ENCODE assay signal across 8 mouse cellular contexts in the genomic region with DNA sequence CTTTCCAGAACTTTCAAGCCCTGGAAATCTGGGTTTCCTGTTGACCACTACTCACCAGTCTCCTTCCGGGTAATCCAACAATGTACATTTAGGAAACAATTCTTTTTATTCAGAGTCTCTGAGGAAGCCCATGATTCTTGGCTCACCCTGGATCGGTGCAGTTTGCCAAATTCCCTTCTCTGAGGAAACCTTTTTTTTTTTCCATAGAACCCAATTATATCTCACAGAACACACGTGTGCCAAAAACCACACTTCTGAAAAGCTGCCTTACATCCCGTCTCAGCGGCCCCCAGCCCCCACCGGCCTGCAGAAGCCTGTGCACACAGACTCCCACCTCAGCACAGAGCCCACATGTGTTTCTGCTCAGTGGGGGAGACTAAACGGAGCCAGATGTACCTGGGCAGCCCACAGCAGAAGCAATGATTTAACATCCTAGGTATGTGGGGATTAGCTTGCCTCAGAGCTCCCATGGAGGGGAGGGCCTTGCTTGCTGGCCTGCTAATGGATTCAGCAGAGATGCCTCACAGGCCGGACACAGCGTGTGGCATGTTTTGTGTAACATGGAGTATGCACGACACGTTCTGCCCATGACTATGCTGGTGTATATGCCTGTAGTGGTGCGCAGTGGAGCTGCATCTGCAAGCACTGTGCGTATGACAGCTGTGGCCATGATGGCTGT.
A peak's percentile ranks its signal among the peaks of the same experiment; 100 is the strongest.
DNase-seq lines count a peak whose midpoint lies in the region; ATAC-seq lines count a peak whose summit lies in the region.

No protein-coding gene starts in this region.

- peak overlapping the region; percentile 75 for H3K27ac ChIP-seq in forebrain, embryonic 10.5 days
- no peak overlapping the region for H3K27ac ChIP-seq in forebrain, embryonic 12.5 days
- peak overlapping the region; percentile 81 for H3K27ac ChIP-seq in embryonic facial prominence, embryonic 11.5 days (replicated peaks; ENCODE audit: low read depth, low read length)
- peak overlapping the region; percentile 97 for H3K27ac ChIP-seq in limb, embryonic 13.5 days

- intact Hi-C loops in heart, postnatal 14 days (cut with DNase I) = loop anchor here (10.0 kb wide), 1 partner anchor 396 kb away; no protein-coding TSS in a partner anchor

- no peak overlapping the region for H3K4me2 ChIP-seq in forebrain, embryonic 12.5 days
- H3K4me2 ChIP-seq in embryonic facial prominence, embryonic 11.5 days (ENCODE audit: low read depth, low read length) = no peak overlapping the region
- peak overlapping the region; percentile 14; the same call in 1 of the 2 replicates for H3K4me2 ChIP-seq in limb, embryonic 13.5 days (replicated peaks)

- WGBS in forebrain, embryonic 10.5 days = 63% methylated on average over 13 of the region's 13 CpGs
- 73% methylated on average over 13 of the region's 13 CpGs for WGBS in forebrain, embryonic 12.5 days
- WGBS in embryonic facial prominence, embryonic 11.5 days = 35% methylated on average over 13 of the region's 13 CpGs
- 16% methylated on average over 13 of the region's 13 CpGs for WGBS in limb, embryonic 13.5 days

- peak; percentile 44 for DNase-seq in forebrain, embryonic 10.5 days (ENCODE audit: extremely low spot score, low spot score)
- peak; percentile 93 for DNase-seq in embryonic facial prominence, embryonic 11.5 days (ENCODE audit: low spot score)
- peak; percentile 28 to 29 for DNase-seq in heart, postnatal 14 days
- no peak for DNase-seq in thymus, postnatal 4 days
- DNase-seq in layer of hippocampus, adult 11-12 months (ENCODE audit: low spot score) = no peak
- DNase-seq in adrenal gland, adult 8-10 months = no peak

- H3K36me3 ChIP-seq in forebrain, embryonic 10.5 days (replicated peaks) = no peaks in the 10 kb centered on the region
- no peaks in the 10 kb centered on the region for H3K36me3 ChIP-seq in forebrain, embryonic 12.5 days (replicated peaks)
- no peaks in the 10 kb centered on the region for H3K36me3 ChIP-seq in embryonic facial prominence, embryonic 11.5 days (replicated peaks; ENCODE audit: control insufficient read depth, insufficient read depth, low read depth, low read length)
- no peaks in the 10 kb centered on the region for H3K36me3 ChIP-seq in limb, embryonic 13.5 days

- H3K4me1 ChIP-seq in forebrain, embryonic 10.5 days = peaks cover 41% of the 10 kb centered on the region
- 0 out of 2 replicates have a peak, but pooled peaks cover 5% of the 10 kb centered on the region for H3K4me1 ChIP-seq in forebrain, embryonic 12.5 days
- H3K4me1 ChIP-seq in embryonic facial prominence, embryonic 11.5 days (ENCODE audit: control insufficient read depth, insufficient read depth, low read length) = 0 out of 2 replicates have a peak, but pooled peaks cover 5% of the 10 kb centered on the region
- H3K4me1 ChIP-seq in limb, embryonic 13.5 days = peaks cover 52% of the 10 kb centered on the region

- no peak overlapping the region for H3K9ac ChIP-seq in forebrain, embryonic 12.5 days
- H3K9ac ChIP-seq in embryonic facial prominence, embryonic 11.5 days (replicated peaks; ENCODE audit: low read length) = no peak overlapping the region
- no peak overlapping the region for H3K9ac ChIP-seq in limb, embryonic 13.5 days

- H3K27me3 ChIP-seq in forebrain, embryonic 10.5 days (ENCODE audit: poor library complexity, severe bottlenecking) = no peaks in the 10 kb centered on the region
- no peaks in the 10 kb centered on the region for H3K27me3 ChIP-seq in forebrain, embryonic 12.5 days
- H3K27me3 ChIP-seq in embryonic facial prominence, embryonic 11.5 days (ENCODE audit: control insufficient read depth, insufficient read depth, low read length) = no peaks in the 10 kb centered on the region
- H3K27me3 ChIP-seq in limb, embryonic 13.5 days = no peaks in the 10 kb centered on the region

- H3K4me3 ChIP-seq in forebrain, embryonic 10.5 days = no peak overlapping the region
- no peak overlapping the region for H3K4me3 ChIP-seq in forebrain, embryonic 12.5 days (replicated peaks)
- H3K4me3 ChIP-seq in embryonic facial prominence, embryonic 11.5 days (ENCODE audit: low read depth, low read length) = no peak overlapping the region
- H3K4me3 ChIP-seq in limb, embryonic 13.5 days = no peak overlapping the region

- ATAC-seq in forebrain, embryonic 12.5 days (ENCODE audit: low FRiP score) = no peak
- peak; percentile 92 for ATAC-seq in embryonic facial prominence, embryonic 11.5 days (replicated peaks; ENCODE audit: insufficient number of reproducible peaks, low FRiP score, low TSS enrichment, low read depth)
- ATAC-seq in limb, embryonic 13.5 days (ENCODE audit: low FRiP score, low read depth) = peak; percentile 99

- H3K9me3 ChIP-seq in forebrain, embryonic 10.5 days = no peaks in the 10 kb centered on the region
- H3K9me3 ChIP-seq in forebrain, embryonic 12.5 days = 0 out of 2 replicates have a peak, but pooled peaks cover 4% of the 10 kb centered on the region
- H3K9me3 ChIP-seq in embryonic facial prominence, embryonic 11.5 days (replicated peaks; ENCODE audit: control insufficient read depth, low read length) = no peaks in the 10 kb centered on the region
- 0 out of 2 replicates have a peak, but pooled peaks cover 5% of the 10 kb centered on the region for H3K9me3 ChIP-seq in limb, embryonic 13.5 days

Comparison
In these comparisons a context has a peak if more than half of its experiments do, and no peak if none do; other contexts are left out.
1. DNase-seq: peak in forebrain, embryonic 10.5 days (single experiment), embryonic facial prominence, embryonic 11.5 days (single experiment) and heart, postnatal 14 days (2 of 2); none in thymus, postnatal 4 days (single experiment), layer of hippocampus, adult 11-12 months (single experiment) and adrenal gland, adult 8-10 months (single experiment).